Mouse (Mus musculus): ENCODE measurements around the gene Nckap5l. TPM values are rescaled to one million over a fixed set of nuclear protein-coding genes. Genes with fewer than 3 reads are reported as not detected.
"Not testable (repeated sequence)": the region's sequence is repeated elsewhere in the genome, so short reads cannot be mapped to it uniquely, and the experiment has no call there.

Nckap5l gene
- polyA plus RNA-seq, 1 experiment: 48.6 TPM

- Histone ChIP-seq H3K4me1 (replicated peaks; ENCODE audit: control insufficient read depth, insufficient read depth, low read length) (peaks cover 26% of the 10 kb centered on the region), H3K27ac (ENCODE audit: control insufficient read depth, insufficient read depth, low read length) (no peak overlapping the region), H3K27me3 (ENCODE audit: control insufficient read depth, insufficient read depth, low read length) (no peaks in the 10 kb centered on the region), H3K36me3 (ENCODE audit: control insufficient read depth, insufficient read depth, low read length) (no peaks in the 10 kb centered on the region), H3K4me3 (ENCODE audit: control insufficient read depth, insufficient read depth, low read length) (peak overlapping the region; percentile 70)
- no peak for DNase-seq
- TF ChIP-seq CTCF (IDR thresholded peaks at IDR 0.05; ENCODE audit: borderline replicate concordance, control insufficient read depth, extremely low read depth, insufficient read depth, low read length, poor library complexity) (no peak), POLR2A (IDR thresholded peaks at IDR 0.05; ENCODE audit: control insufficient read depth, extremely low read depth, insufficient read depth, low read length, poor library complexity) (no peak)
- 49% methylated on average over 7 of the region's 7 CpGs for WGBS
Measured at GRCm38 (mm10) chr15:99456338-99456962, 1.1 kb downstream of the Nckap5l start.

GRCm38 (mm10) chr15:99455415-99455814 lies 2.1 kb downstream of the Nckap5l start:
- H3K4me1 ChIP-seq (replicated peaks; ENCODE audit: control insufficient read depth, insufficient read depth, low read length): peaks cover 26% of the 10 kb centered on the region
- 93% methylated on average over 3 of the region's 3 CpGs for WGBS

GRCm38 (mm10) chr15:99454585-99455279 lies 2.8 kb downstream of the Nckap5l start:
- no peaks in the 10 kb centered on the region for H3K27me3 ChIP-seq (ENCODE audit: control insufficient read depth, insufficient read depth, low read length)
- DNase-seq: no peak
- WGBS: 95% methylated on average over 7 of the region's 7 CpGs

More at GRCm38 (mm10) chr15:99455415-99455814, 2.1 kb downstream of the Nckap5l start:
- Histone ChIP-seq H3K4me3 (ENCODE audit: control insufficient read depth, insufficient read depth, low read length) (no peak overlapping the region), H3K27ac (ENCODE audit: control insufficient read depth, insufficient read depth, low read length) (no peak overlapping the region), H3K27me3 (ENCODE audit: control insufficient read depth, insufficient read depth, low read length) (no peaks in the 10 kb centered on the region), H3K36me3 (ENCODE audit: control insufficient read depth, insufficient read depth, low read length) (no peaks in the 10 kb centered on the region)
- TF ChIP-seq POLR2A (IDR thresholded peaks at IDR 0.05; ENCODE audit: control insufficient read depth, extremely low read depth, insufficient read depth, low read length, poor library complexity) (no peak), CTCF (IDR thresholded peaks at IDR 0.05; ENCODE audit: borderline replicate concordance, control insufficient read depth, extremely low read depth, insufficient read depth, low read length, poor library complexity) (no peak)
- DNase-seq: no peak

GRCm38 (mm10) chr15:99453153-99453900 lies 4.2 kb downstream of the Nckap5l start:
- Histone ChIP-seq H3K4me3 (ENCODE audit: control insufficient read depth, insufficient read depth, low read length) (no peak overlapping the region), H3K4me1 (replicated peaks; ENCODE audit: control insufficient read depth, insufficient read depth, low read length) (peaks cover 39% of the 10 kb centered on the region), H3K27ac (ENCODE audit: control insufficient read depth, insufficient read depth, low read length) (no peak overlapping the region), H3K36me3 (ENCODE audit: control insufficient read depth, insufficient read depth, low read length) (no peaks in the 10 kb centered on the region), H3K27me3 (ENCODE audit: control insufficient read depth, insufficient read depth, low read length) (no peaks in the 10 kb centered on the region)
- no peak for TF ChIP-seq CTCF (IDR thresholded peaks at IDR 0.05; ENCODE audit: borderline replicate concordance, control insufficient read depth, extremely low read depth, insufficient read depth, low read length, poor library complexity)
- TF ChIP-seq POLR2A (IDR thresholded peaks at IDR 0.05; ENCODE audit: control insufficient read depth, extremely low read depth, insufficient read depth, low read length, poor library complexity): no peak
- 70% methylated on average over 11 of the region's 11 CpGs for WGBS
- DNase-seq: peak; percentile 25

More at GRCm38 (mm10) chr15:99454585-99455279, 2.8 kb downstream of the Nckap5l start:
- Histone ChIP-seq H3K4me3 (ENCODE audit: control insufficient read depth, insufficient read depth, low read length) (no peak overlapping the region), H3K4me1 (replicated peaks; ENCODE audit: control insufficient read depth, insufficient read depth, low read length) (peaks cover 31% of the 10 kb centered on the region), H3K27ac (ENCODE audit: control insufficient read depth, insufficient read depth, low read length) (no peak overlapping the region), H3K36me3 (ENCODE audit: control insufficient read depth, insufficient read depth, low read length) (no peaks in the 10 kb centered on the region)
- no peak for TF ChIP-seq POLR2A (IDR thresholded peaks at IDR 0.05; ENCODE audit: control insufficient read depth, extremely low read depth, insufficient read depth, low read length, poor library complexity)
- no peak for TF ChIP-seq CTCF (IDR thresholded peaks at IDR 0.05; ENCODE audit: borderline replicate concordance, control insufficient read depth, extremely low read depth, insufficient read depth, low read length, poor library complexity)

- TF ChIP-seq CTCF (IDR thresholded peaks at IDR 0.05; ENCODE audit: borderline replicate concordance, control insufficient read depth, extremely low read depth, insufficient read depth, low read length, poor library complexity) (no peak), POLR2A (IDR thresholded peaks at IDR 0.05; ENCODE audit: control insufficient read depth, extremely low read depth, insufficient read depth, low read length, poor library complexity) (no peak)
- H3K4me3 ChIP-seq (ENCODE audit: control insufficient read depth, insufficient read depth, low read length): no peak overlapping the region
- H3K4me1 ChIP-seq (replicated peaks; ENCODE audit: control insufficient read depth, insufficient read depth, low read length): peaks cover 25% of the 10 kb centered on the region
- H3K27me3 ChIP-seq (ENCODE audit: control insufficient read depth, insufficient read depth, low read length): no peaks in the 10 kb centered on the region
- H3K36me3 ChIP-seq (ENCODE audit: control insufficient read depth, insufficient read depth, low read length): no peaks in the 10 kb centered on the region
- WGBS: 71% methylated on average over 8 of the region's 8 CpGs
- H3K27ac ChIP-seq (ENCODE audit: control insufficient read depth, insufficient read depth, low read length): no peak overlapping the region
- DNase-seq: no peak
Measured at GRCm38 (mm10) chr15:99449751-99450280, 7.7 kb downstream of the Nckap5l start.

GRCm38 (mm10) chr15:99449131-99449750 lies 8.3 kb downstream of the Nckap5l start:
- peak; percentile 19 for DNase-seq
- Histone ChIP-seq H3K4me3 (ENCODE audit: control insufficient read depth, insufficient read depth, low read length) (no peak overlapping the region), H3K27ac (ENCODE audit: control insufficient read depth, insufficient read depth, low read length) (no peak overlapping the region), H3K36me3 (ENCODE audit: control insufficient read depth, insufficient read depth, low read length) (no peaks in the 10 kb centered on the region), H3K27me3 (ENCODE audit: control insufficient read depth, insufficient read depth, low read length) (no peaks in the 10 kb centered on the region), H3K4me1 (replicated peaks; ENCODE audit: control insufficient read depth, insufficient read depth, low read length) (peaks cover 25% of the 10 kb centered on the region)
- WGBS: 36% methylated on average over 9 of the region's 9 CpGs
- TF ChIP-seq POLR2A (IDR thresholded peaks at IDR 0.05; ENCODE audit: control insufficient read depth, extremely low read depth, insufficient read depth, low read length, poor library complexity): no peak
- TF ChIP-seq CTCF (IDR thresholded peaks at IDR 0.05; ENCODE audit: borderline replicate concordance, control insufficient read depth, extremely low read depth, insufficient read depth, low read length, poor library complexity): no peak

GRCm38 (mm10) chr15:99446136-99446535 lies 11.4 kb downstream of the Nckap5l start:
- H3K27ac ChIP-seq (ENCODE audit: control insufficient read depth, insufficient read depth, low read length); DNase-seq; H3K4me3 ChIP-seq (ENCODE audit: control insufficient read depth, insufficient read depth, low read length); H3K36me3 ChIP-seq (ENCODE audit: control insufficient read depth, insufficient read depth, low read length); H3K27me3 ChIP-seq (ENCODE audit: control insufficient read depth, insufficient read depth, low read length): not testable (repeated sequence)
- peaks cover 13% of the 10 kb centered on the region for H3K4me1 ChIP-seq (replicated peaks; ENCODE audit: control insufficient read depth, insufficient read depth, low read length)
- WGBS: 88% methylated on average over 10 of the region's 10 CpGs

Data from thymus, adult 2 months (tissue).